Mouse (Mus musculus) small intestine, adult 10 weeks (tissue): ENCODE measurements around the gene Cntfr. TPM values are rescaled to one million over a fixed set of nuclear protein-coding genes. Genes with fewer than 3 reads are reported as not detected.

Source experiments
- polyA plus RNA-seq: library from polyadenylated mRNA; stranded (reverse); fragments of 350-450 nt; fragmentation: Illumina TruSeq; extraction: RNeasy Lipid Tissue Mini Kit (QIAGEN cat#74804); gene quantifications from one replicate; pipeline ENCODE4 v1.2.3, GENCODE M21; 2014; ENCODE audit warnings: low replicate concordance

Gene Cntfr
- polyA plus RNA-seq: not detected

GRCm38 (mm10) chr4:41696930-41697841 lies at the start of gene Cntfr:
Gene Cntfr, minus strand, starts transcription at chr4:41697089.

GRCm38 (mm10) chr4:41731052-41731765 lies 34.3 kb upstream of the Cntfr start, which contains the start of gene Arid3c:
Gene Arid3c, minus strand, starts transcription at chr4:41731142.

GRCm38 (mm10) chr4:41722918-41723351 lies 26.0 kb upstream of the Cntfr start, which contains the start of gene Dctn3:
Gene Dctn3, minus strand, starts transcription at chr4:41723170.

GRCm38 (mm10) chr4:41713197-41714067 lies 16.5 kb upstream of the Cntfr start, which contains the start of gene Rpp25l:
Gene Rpp25l, minus strand, starts transcription at chr4:41713534.

GRCm38 (mm10) chr4:41699783-41700182 lies 2.9 kb upstream of the Cntfr start, which contains the start of gene Il11ra1:
Gene Il11ra1, plus strand, starts transcription at chr4:41699989.

GRCm38 (mm10) chr4:41639913-41640507 lies 56.9 kb downstream of the Cntfr start, which contains the start of gene Enho:
Gene Enho, minus strand, starts transcription at chr4:41640324.

Other genes with a start within 250 kb of the Cntfr start
- 1.7 TPM for gene Kif24, start 232.2 kb downstream of the Cntfr start, polyA plus RNA-seq
- gene Nudt2, start 231.9 kb downstream of the Cntfr start, polyA plus RNA-seq: 18.5 TPM
- 2.0 TPM for gene AI464131, start 194.0 kb downstream of the Cntfr start, polyA plus RNA-seq
- gene 1110017D15Rik, start 179.8 kb downstream of the Cntfr start, polyA plus RNA-seq: not detected
- gene Fam219a, start 127.6 kb downstream of the Cntfr start, polyA plus RNA-seq: 0.59 TPM
- not detected for gene Dnaic1, start 127.3 kb downstream of the Cntfr start, polyA plus RNA-seq
- gene Enho, start 56.8 kb downstream of the Cntfr start, polyA plus RNA-seq: not detected
- gene Il11ra1, start 2.9 kb upstream of the Cntfr start, polyA plus RNA-seq: 3.2 TPM
- not detected for gene Rpp25l, start 16.4 kb upstream of the Cntfr start, polyA plus RNA-seq
- gene Dctn3, start 26.1 kb upstream of the Cntfr start, polyA plus RNA-seq: 29.6 TPM
- not detected for gene Arid3c, start 34.1 kb upstream of the Cntfr start, polyA plus RNA-seq
- 0.85 TPM for gene Galt, start 58.1 kb upstream of the Cntfr start, polyA plus RNA-seq
- gene Sigmar1, start 59.1 kb upstream of the Cntfr start, polyA plus RNA-seq: 13.3 TPM
- gene Ccl27a, start 77.2 kb upstream of the Cntfr start, polyA plus RNA-seq: 3.6 TPM
- gene Gm21541, start 206.5 kb upstream of the Cntfr start, polyA plus RNA-seq: not detected
- gene Gm20878, start 244.5 kb upstream of the Cntfr start, polyA plus RNA-seq: 0.71 TPM